Mouse (Mus musculus) CH12.LX (cell line): ENCODE data around the gene Clec3b.

ENCODE experiments used
- CTCF ChIP-seq, 2 experiments: IDR thresholded peaks in 1 of 2; conservative IDR thresholded peaks in 1 of 2; 2 replicates each; pipeline ENCODE4 v1.5.1; 2011 to 2012; ENCODE audit warnings: low read depth in 2 of 2, low read length in 2 of 2, improper control_type of control experiment in 1 of 2, inconsistent platforms in 1 of 2, mild to moderate bottlenecking in 1 of 2, moderate library complexity in 1 of 2
- ELF1 ChIP-seq: IDR thresholded peaks from 2 replicates; pipeline ENCODE4 v1.6.1; 2014; ENCODE audit warnings: low read depth, mild to moderate bottlenecking, inconsistent platforms, low read length, improper control_type of control experiment
- MAFK ChIP-seq: IDR thresholded peaks from 2 replicates; pipeline ENCODE4 v1.6.1; 2011; ENCODE audit warnings: low read length, improper control_type of control experiment; ENCODE audit not compliant: insufficient replicate concordance
- MXI1 ChIP-seq: IDR thresholded peaks from 2 replicates; pipeline ENCODE4 v1.6.1; 2011; ENCODE audit warnings: mild to moderate bottlenecking, low read depth, low read length, improper control_type of control experiment
- NELFE ChIP-seq: IDR thresholded peaks from 2 replicates; pipeline ENCODE4 v1.6.1; 2011; ENCODE audit warnings: low read depth, low read length, improper control_type of control experiment
- POLR2A ChIP-seq: IDR thresholded peaks from 2 replicates; pipeline ENCODE4 v1.6.1; 2011; ENCODE audit warnings: low read depth, mild to moderate bottlenecking, improper control_type of control experiment, low read length
- TCF12 ChIP-seq: IDR thresholded peaks from 2 replicates; pipeline ENCODE4 v1.6.1; 2014; ENCODE audit warnings: low read depth, mild to moderate bottlenecking, inconsistent platforms, low read length, improper control_type of control experiment
- ZC3H11A ChIP-seq: IDR thresholded peaks from 2 replicates; pipeline ENCODE4 v1.6.1; 2012; ENCODE audit warnings: low read depth, mild to moderate bottlenecking, inconsistent platforms, low read length, improper control_type of control experiment
- ZNF384 ChIP-seq: IDR thresholded peaks from 2 replicates; pipeline ENCODE4 v1.6.1; 2012; ENCODE audit warnings: low read depth, low read length, improper control_type of control experiment, inconsistent platforms

DNA sequence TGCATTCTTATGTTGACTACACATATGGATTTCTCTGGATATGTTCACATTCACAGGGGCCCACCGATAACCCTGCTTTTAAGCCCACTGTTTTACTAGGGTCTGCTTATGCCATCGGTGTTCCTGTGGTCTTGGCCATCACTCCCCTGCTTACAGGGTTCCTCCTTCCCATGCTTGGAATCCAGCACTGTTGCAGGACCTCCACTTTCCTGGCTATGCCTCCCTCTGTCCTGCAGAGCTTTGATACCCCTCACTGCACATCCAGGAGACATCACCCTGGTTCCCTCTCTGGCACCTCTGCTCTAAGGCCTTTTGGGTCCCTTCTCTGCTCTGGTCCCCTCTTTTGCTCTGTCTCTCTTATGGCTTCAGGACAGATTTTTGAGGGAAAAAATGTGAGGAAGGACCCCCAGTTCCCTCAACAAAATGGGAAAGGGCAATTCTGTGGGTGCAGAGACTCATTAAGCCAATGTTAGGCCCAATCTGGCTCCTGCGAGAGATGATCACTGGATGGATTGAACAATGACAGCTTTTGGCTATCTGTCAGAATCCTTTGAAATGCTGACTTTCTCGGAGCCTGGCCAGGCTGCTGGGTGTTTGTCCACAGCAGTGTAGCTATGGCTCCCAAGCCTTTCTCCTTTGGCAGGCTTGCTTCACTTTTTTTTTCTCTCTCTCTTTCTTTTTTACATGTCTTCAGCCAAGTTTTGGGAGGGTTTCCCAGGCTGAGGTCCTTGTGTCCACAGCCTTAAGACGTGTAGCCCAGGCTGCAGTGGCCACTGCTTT is at the start of gene Clec3b:
- TF ChIP-seq MXI1 (no peak), NELFE (no peak), ZC3H11A (no peak), POLR2A (no peak), ELF1 (no peak), MAFK (no peak), ZNF384 (no peak), CTCF (conservative IDR thresholded peaks at IDR 0.05 in 1 of 2, IDR thresholded peaks at IDR 0.05 in 1 of 2; ENCODE audit: low read depth in 2 of 2, low read length in 2 of 2) (no peak), TCF12 (no peak)
